Mouse (Mus musculus) left cerebral cortex, adult 18-20 months (tissue): ENCODE data around the gene Pccb. TPM values are rescaled to one million over a fixed set of nuclear protein-coding genes. Genes with fewer than 3 reads are reported as not detected.

ENCODE experiments used
- DNase-seq, 2 experiments: peaks; one replicate each; pipeline ENCODE4 v3.0.0; 2021 to 2022; ENCODE audit warnings: low spot score in 2 of 2, mixed read lengths in 1 of 2
- total RNA-seq, 2 experiments: library from RNA; stranded (reverse); gene quantifications; 2 replicates each; pipeline ENCODE4 v1.2.3; 2021

Pccb gene
- total RNA-seq, 2 experiments from 2014 or later, result 36.7 to 40.5 TPM

DNA sequence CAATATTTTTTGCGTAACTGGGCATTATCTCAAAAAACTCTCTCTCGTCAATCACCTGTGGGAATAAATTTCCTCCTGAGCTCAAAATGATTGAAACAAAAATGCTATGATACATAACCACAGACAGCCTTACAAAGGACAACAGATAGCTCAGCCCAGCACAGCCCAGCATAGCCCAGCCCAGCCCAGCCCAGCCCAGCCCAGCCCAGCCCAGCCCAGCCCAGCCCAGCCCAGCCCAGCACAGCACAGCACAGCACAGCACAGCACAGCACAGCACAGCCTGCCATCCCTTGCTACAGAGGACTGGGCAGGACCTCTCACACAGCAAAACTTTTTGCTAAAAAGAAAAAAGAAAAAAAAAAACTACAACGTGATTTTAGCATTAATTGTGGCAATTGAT lies 46.8 kb downstream of the Pccb start:
- DNase-seq, result no peak

GRCm38 (mm10) chr9:100987006-100987405 lies 47.7 kb downstream of the Pccb start:
- no peak for DNase-seq

- DNase-seq, result no peak
These were observed 50.1 kb downstream of the Pccb start for GRCm38 (mm10) chr9:100984381-100985310.

DNA sequence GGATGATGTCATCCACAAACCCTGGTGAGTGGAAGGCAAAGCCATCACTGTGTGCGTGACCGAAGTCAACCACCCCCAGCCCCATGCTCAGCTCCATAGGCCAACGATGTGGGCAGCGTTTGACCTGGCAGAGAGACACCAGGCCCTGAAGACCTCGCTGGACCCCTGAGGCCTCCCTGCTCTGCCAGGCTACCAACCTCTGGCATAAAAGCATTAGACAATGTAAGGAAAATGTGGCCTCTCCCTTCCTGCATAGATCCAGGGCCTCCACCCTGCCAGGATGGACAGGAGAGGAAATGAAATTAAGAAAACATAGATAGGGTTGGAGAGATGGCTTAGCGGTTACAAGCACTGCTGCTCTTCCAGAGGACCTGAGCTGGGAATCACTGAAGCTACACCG lies 51.9 kb downstream of the Pccb start:
- no peak for DNase-seq

- no peak for DNase-seq
These were observed 55.4 kb downstream of the Pccb start for GRCm38 (mm10) chr9:100979260-100979659.

DNA sequence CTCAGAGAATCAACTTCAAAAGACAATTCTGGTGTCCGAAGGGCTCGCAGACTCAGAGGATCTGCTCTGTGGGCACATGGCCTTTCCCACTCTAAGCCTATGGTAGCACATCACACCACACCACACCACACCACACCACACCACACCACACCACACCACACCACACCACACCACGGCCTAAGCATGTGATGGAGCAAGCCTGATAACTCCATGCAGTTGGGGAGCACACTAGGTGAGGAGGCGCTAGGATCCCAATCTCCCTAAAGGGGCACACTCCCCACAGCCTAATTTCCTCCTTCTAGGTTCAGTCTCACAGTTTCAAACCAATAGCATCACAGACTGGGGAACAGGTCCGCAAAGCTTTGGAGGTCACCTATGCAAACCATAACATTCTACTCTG lies 56.0 kb downstream of the Pccb start:
- DNase-seq, result no peak

DNA sequence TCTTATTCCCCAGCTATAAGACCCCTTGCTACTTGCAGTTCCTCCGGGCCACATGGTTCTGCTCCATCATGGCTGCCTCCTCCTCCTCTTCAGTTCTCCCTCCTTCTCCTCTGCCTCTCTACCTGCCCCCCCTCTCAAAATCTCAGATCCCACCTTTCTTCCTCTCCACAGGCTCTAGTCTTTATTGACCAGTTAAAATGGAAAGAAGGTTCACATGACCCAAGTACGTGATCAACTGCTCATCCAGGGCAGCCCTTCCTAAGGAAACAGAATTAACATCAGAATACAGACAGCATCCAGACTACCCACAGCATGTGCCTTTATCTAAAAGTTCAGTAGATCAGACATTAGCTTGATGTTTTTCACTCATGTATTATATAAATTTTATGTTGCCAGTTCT lies 65.2 kb downstream of the Pccb start:
- no peak for DNase-seq

DNA sequence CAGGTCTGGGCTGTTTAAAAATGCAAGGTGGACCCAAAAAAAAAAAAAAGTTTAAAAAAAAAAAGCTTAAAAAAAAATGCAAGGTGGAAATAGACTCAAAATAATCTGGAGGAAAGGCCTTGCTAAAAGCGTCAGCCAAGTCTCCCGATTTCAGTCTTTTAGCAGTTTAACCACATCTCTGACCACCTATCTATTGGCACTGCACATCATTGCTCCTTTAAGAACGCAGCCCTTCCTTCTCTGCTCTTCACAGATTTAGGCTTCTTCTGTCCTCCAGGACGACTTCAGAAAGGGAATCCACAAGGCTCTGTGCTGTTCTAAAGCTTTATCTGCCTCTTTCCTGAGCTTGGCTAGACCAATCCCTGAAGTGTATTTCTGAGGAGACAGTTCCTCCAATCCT lies 70.6 kb downstream of the Pccb start:
- no peak for DNase-seq

DNA sequence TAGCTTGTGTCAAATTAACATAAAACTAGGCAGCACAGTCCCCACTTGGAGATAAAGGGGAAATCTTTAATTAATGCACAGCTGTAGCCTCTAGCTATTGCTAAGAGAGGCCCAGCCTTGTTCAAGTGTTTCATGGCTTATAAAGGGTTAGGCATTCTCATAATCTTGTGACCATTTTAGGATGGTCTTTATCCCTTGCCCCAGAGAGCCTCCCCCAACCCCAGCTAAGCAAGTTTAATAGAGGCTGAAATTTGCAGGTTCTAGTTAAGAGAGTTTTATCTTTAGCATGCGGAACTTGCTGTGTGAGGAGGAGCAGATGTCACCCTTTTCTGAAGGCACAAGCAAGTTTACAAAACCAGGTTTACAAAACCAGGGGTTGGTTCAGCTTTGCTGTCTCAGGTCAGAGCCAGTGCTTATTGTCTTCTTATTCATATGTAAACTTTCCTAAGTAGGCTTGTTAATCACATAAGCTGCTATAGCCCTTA lies 71.2 kb downstream of the Pccb start:
- no peak for DNase-seq

DNA sequence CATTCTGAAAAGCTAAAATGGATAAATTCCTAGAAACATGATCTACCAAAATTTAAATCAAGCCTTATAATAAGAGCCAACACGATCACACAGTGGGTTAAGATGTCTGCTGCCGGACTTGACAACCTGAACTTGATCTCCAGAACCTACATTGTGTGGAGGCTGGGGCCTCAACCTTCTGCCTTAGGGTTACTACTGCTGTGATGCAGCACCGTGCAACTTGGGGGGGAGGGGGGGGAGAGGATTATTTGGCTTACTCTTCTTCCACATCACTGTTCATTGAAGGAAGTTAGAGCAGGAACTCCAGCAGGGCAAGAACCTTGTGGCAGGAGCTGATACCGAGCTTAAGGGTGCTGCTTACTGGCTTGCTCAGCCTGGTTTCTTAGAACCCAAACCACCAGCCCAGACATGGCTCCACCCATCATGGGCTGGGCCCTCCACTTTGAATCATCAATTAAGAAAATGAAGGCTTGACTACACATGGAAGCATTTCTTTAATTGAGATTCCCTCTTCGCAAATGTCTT lies 71.7 kb downstream of the Pccb start:
- DNase-seq, result no peak

DNA sequence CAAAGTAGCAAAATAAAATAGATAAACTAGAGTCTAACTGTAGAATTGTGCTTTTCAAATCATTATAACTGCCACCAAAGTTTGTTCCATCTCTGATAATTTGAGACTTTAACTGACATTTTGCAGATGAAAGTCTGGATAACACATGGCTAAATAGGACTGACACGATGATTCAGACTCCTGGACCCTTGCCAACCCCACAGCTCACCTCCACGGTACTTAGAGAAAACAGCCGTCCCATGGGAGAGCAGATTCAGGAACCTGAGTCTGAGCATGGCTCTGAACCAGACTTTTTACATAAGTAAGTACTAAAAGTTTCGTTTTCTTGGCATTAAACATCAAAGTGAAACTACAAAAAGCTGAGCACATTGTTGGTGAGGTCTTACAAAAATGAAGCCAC lies 83.2 kb downstream of the Pccb start:
- peak; percentile 12 to 24 for DNase-seq

- no peak for DNase-seq
These were observed 89.9 kb downstream of the Pccb start for GRCm38 (mm10) chr9:100944677-100945365.

GRCm38 (mm10) chr9:100942042-100942441 lies 92.7 kb downstream of the Pccb start:
- no peak for DNase-seq

Other genes starting within 250 kb of the Pccb start
- 10 to 100 TPM; 63.0 to 63.5 TPM for gene Msl2, start 39.2 kb upstream of the Pccb start, total RNA-seq
- 10 to 100 TPM; 21.6 to 24.1 TPM for gene Ppp2r3a, start 216.9 kb upstream of the Pccb start, total RNA-seq